Mouse (Mus musculus) embryo, embryonic 11 days (tissue): ENCODE results near the gene Mgat5b.

Source experiments
- DNase-seq: peaks from one replicate; pipeline ENCODE4 v3.0.0-alpha.2; 2015

The Mgat5b gene

GRCm38 (mm10) chr11:117035661-117036336 is 117.1 kb downstream of the Mgat5b start:
- no peak for DNase-seq
